Mouse (Mus musculus) neural tube, embryonic 11.5 days (tissue): ENCODE measurements around the gene Nedd4. TPM values are rescaled to one million over a fixed set of nuclear protein-coding genes. Genes with fewer than 3 reads are reported as not detected.

Source experiments
- ATAC-seq: fragments of 200-750 bp; cut with Nextera tagmentation; 2 replicates; pipeline ENCODE4 v1.8.0; 2017; ENCODE audit warnings: moderate number of reproducible peaks, mild to moderate bottlenecking, moderate TSS enrichment, moderate library complexity; ENCODE audit not compliant: insufficient read depth, low FRiP score, low TSS enrichment
- DNase-seq: peaks from one replicate; pipeline ENCODE4 v3.0.0-alpha.2; 2015; ENCODE audit warnings: low spot score
- H3K27ac ChIP-seq: fragments of 300-500 bp; sonication (generic); 2 replicates; pipeline ENCODE4 v1.5.1; 2014; ENCODE audit warnings: low read depth, mild to moderate bottlenecking, low read length
- H3K27me3 ChIP-seq: fragments of 300-500 bp; sonication (generic); 2 replicates; pipeline ENCODE4 v1.6.1; 2014; ENCODE audit warnings: mild to moderate bottlenecking, low read length, mixed read lengths; ENCODE audit not compliant: control insufficient read depth, insufficient read depth
- H3K36me3 ChIP-seq: fragments of 300-500 bp; sonication (generic); 2 replicates; pipeline ENCODE4 v1.6.1; 2014; ENCODE audit warnings: mild to moderate bottlenecking, low read length, moderate library complexity, mixed read lengths; ENCODE audit not compliant: control insufficient read depth, insufficient read depth
- H3K4me1 ChIP-seq: fragments of 300-500 bp; sonication (generic); 2 replicates; pipeline ENCODE4 v1.6.1; 2014; ENCODE audit warnings: low read length, mixed read lengths; ENCODE audit not compliant: control insufficient read depth, insufficient read depth
- H3K4me2 ChIP-seq: fragments of 300-500 bp; sonication (generic); 2 replicates; pipeline ENCODE4 v1.6.1; 2014; ENCODE audit warnings: low read depth, mild to moderate bottlenecking, moderate library complexity
- H3K4me3 ChIP-seq: fragments of 300-500 bp; sonication (generic); 2 replicates; pipeline ENCODE4 v1.5.1; 2014; ENCODE audit warnings: low read depth, low read length
- H3K9ac ChIP-seq: fragments of 300-500 bp; sonication (generic); 2 replicates; pipeline ENCODE4 v1.6.1; 2014; ENCODE audit warnings: mild to moderate bottlenecking, low read length
- H3K9me3 ChIP-seq: fragments of 300-500 bp; sonication (generic); 2 replicates; pipeline ENCODE4 v1.6.1; 2016; ENCODE audit warnings: low read length; ENCODE audit not compliant: control insufficient read depth
- WGBS: fragments of 180-500 bp; shearing (Covaris S2); extraction: QIAGEN DNeasy Blood & Tissue Kit; methylation state at CpG from one replicate; pipeline ENCODE4 v1.1.7; 2014; 5-methylcytosine and 5-hydroxymethylcytosine counted together
- polyA plus RNA-seq: library from polyadenylated mRNA; unstranded; fragments of >200 nt; fragmentation: Nextera tagmentation; extraction: Ambion mirVana; gene quantifications from 2 replicates; pipeline ENCODE4 v1.2.1, GENCODE M21; 2014

The Nedd4 gene
- polyA plus RNA-seq, 1 experiment from 2014 or later: 799 TPM

DNA sequence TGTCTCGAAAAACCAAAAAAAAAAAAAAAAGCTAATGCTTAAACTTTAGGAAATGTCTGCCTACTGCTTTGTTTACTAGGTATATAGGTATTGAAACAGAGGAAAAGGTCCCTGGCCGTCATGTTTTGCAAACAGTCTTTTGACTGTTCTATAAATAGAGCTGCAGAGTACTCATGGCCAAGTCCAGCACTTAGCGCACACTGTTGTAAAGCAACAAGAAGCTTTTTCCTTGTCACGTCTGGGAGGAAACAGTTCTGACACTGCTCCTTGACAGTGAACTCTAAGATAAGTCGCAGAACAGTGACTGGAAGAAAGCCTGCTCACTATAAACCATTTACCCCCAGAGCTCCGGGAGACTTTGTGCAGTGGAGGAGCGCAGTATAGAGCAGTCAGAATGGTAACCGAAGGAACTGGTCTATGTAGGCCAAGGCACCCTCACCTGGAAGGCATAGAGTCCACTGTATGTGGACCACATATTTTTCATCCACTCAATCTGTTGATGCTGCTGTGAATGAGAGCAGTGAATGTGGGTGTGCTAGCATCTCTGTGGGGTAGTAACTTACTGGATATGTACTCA, 19.6 kb downstream of the Nedd4 start:
- H3K4me3 ChIP-seq: no peak overlapping the region
- H3K4me2 ChIP-seq: no peak overlapping the region
- H3K27me3 ChIP-seq: no peaks in the 10 kb centered on the region
- 93% methylated on average over 8 of the region's 8 CpGs for WGBS
- DNase-seq: no peak
- H3K36me3 ChIP-seq: peaks cover 22% of the 10 kb centered on the region
- ATAC-seq: no peak
- H3K27ac ChIP-seq: no peak overlapping the region
- no peak overlapping the region for H3K9ac ChIP-seq
- no peaks in the 10 kb centered on the region for H3K9me3 ChIP-seq
- no peaks in the 10 kb centered on the region for H3K4me1 ChIP-seq

DNA sequence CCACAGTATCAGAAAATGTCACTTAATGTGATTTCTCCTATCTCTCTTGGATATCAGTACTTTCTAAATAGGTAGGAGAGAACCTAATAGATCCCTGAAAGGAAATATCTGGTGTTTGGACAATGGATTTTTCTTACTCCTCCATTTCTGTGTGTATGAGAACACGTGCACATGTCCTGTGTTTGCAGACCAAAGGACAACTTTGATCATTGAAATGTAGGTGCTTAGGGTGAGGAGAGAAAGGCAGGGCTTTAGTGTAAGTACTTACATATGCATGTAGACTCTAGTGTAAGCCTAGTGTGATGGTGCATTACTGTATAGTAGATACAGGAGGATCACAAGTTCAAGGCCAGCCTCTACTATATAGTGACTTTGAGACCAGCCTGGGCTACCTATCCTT, 21.1 kb downstream of the Nedd4 start:
- Histone ChIP-seq H3K9ac (no peak overlapping the region), H3K4me2 (no peak overlapping the region), H3K4me3 (no peak overlapping the region), H3K4me1 (no peaks in the 10 kb centered on the region), H3K27me3 (no peaks in the 10 kb centered on the region), H3K9me3 (no peaks in the 10 kb centered on the region), H3K36me3 (peaks cover 29% of the 10 kb centered on the region), H3K27ac (no peak overlapping the region)
- 95% methylated on average over 1 of the region's 1 CpGs for WGBS
- DNase-seq (no peak), ATAC-seq (no peak)

DNA sequence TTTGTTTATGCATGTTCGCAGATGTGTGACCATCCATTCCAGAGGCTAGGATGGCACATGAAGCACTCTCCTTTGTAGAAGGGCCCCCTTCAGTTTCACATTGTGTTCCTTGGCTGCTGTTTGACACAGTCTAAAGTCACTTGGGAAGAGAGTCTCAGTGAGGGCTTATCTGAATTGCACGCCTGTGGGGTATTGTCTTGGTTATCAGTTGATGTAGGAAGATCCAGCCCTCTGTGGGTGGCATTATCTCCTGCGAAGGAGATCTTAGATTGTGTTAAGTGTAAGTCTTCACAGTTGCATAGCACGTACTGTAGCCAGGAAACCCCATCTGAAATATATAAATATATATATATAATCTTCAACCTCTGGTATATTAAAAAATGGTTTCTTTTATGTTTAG, 23.1 kb downstream of the Nedd4 start:
- DNase-seq: no peak
- H3K36me3 ChIP-seq: peaks cover 33% of the 10 kb centered on the region

DNA sequence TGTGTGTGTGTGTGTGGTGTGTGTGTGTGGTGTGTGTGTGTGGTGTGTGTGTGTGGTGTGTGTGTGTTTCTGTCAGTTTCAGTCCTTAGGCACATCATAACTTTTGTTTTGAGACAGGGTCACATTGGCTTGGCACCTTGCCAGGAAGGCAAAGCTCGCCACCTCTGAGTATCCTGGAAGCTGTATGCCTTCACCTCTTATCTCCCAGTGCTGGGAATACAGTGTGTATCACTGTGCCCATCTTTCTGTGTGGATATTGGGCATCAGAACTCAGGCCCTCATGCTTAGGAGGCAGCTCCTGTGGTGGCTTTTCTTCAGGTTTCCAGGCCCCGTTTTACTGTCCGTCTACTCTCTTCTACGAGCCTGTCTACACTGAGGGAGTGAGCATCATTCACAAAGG, 24.4 kb downstream of the Nedd4 start:
- peaks cover 31% of the 10 kb centered on the region for H3K36me3 ChIP-seq

More for the DNA sequence above, 23.1 kb downstream of the Nedd4 start:
- no peak for ATAC-seq
- H3K9ac ChIP-seq: no peak overlapping the region
- H3K9me3 ChIP-seq: no peaks in the 10 kb centered on the region
- no peaks in the 10 kb centered on the region for H3K27me3 ChIP-seq
- no peak overlapping the region for H3K4me2 ChIP-seq
- 96% methylated on average over 4 of the region's 4 CpGs for WGBS
- H3K4me1 ChIP-seq: no peaks in the 10 kb centered on the region
- H3K27ac ChIP-seq: no peak overlapping the region
- no peak overlapping the region for H3K4me3 ChIP-seq

DNA sequence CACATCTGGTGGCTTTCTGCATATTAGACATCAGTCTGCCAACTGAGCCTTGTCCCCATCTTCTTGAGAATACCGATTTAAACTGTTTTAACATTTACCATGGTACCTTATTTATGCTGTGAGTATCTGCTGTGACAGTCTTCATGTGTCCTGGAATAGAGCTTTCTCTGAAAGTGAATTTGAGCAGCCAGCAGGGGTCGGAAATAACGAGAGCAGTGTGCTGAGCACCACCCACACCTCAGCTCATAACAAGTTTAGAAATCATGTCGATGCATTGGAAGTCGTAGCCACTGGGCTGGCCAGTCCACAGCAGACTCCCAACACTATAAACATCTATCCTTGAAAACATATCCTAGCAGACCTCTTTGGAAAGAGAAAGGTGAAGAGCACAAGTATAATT, 27.4 kb downstream of the Nedd4 start:
- Histone ChIP-seq H3K27me3 (no peaks in the 10 kb centered on the region), H3K9ac (no peak overlapping the region), H3K4me3 (no peak overlapping the region), H3K27ac (no peak overlapping the region), H3K9me3 (no peaks in the 10 kb centered on the region), H3K4me1 (no peaks in the 10 kb centered on the region), H3K36me3 (peaks cover 38% of the 10 kb centered on the region), H3K4me2 (no peak overlapping the region)
- no peak for ATAC-seq
- DNase-seq: no peak
- 89% methylated on average over 5 of the region's 5 CpGs for whole genome bisulfite sequencing

More for the DNA sequence above, 24.4 kb downstream of the Nedd4 start:
- WGBS: 93% methylated on average over 4 of the region's 4 CpGs
- no peaks in the 10 kb centered on the region for H3K9me3 ChIP-seq
- no peak for ATAC-seq
- no peak for DNase-seq
- no peak overlapping the region for H3K27ac ChIP-seq
- H3K4me3 ChIP-seq: no peak overlapping the region
- H3K9ac ChIP-seq: no peak overlapping the region
- no peak overlapping the region for H3K4me2 ChIP-seq
- no peaks in the 10 kb centered on the region for H3K27me3 ChIP-seq
- no peaks in the 10 kb centered on the region for H3K4me1 ChIP-seq

DNA sequence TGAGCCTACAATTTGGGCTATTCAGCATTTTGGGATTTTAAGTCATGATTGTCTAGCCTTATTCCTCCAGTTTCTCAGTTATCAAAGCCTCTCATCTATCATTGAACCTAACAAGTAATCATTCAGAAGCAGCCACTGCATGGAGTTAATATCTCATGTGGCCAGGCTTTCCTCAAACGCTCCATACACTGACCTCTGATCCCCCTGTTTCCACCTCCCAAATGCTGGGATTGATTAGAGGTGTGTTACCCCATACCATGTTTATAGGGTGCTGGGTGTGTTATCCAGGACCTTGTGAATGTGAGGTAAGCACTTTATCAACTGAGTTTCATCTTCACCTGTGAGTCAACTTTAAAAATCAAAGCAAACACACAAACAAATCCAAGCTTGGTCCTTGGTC, 28.7 kb downstream of the Nedd4 start:
- Histone ChIP-seq H3K36me3 (peaks cover 34% of the 10 kb centered on the region), H3K27me3 (no peaks in the 10 kb centered on the region), H3K9ac (no peak overlapping the region), H3K4me2 (no peak overlapping the region), H3K4me3 (no peak overlapping the region), H3K4me1 (no peaks in the 10 kb centered on the region), H3K9me3 (no peaks in the 10 kb centered on the region), H3K27ac (no peak overlapping the region)
- WGBS: 81% methylated on average over 1 of the region's 1 CpGs
- DNase-seq (no peak), ATAC-seq (no peak)

DNA sequence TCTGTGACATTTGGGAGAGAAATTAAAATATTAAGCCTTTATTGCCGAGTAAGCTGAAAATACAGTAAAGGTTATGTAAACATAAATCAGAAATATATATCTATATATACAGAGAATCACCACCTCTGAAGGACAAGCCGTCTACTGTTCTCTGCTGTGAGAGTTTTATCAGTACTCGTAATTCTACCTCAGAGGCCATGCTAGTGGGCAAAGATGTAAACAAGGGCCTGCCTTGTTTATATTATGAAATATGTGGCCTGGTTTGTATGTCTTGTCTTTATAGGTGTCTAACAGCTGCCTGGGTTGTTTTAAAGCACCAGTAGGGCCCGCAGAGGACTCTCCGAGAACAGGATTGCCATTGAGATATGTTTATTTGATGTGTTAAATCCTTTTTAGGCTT, 29.8 kb downstream of the Nedd4 start:
- DNase-seq (no peak), ATAC-seq (no peak)
- Histone ChIP-seq H3K36me3 (peaks cover 27% of the 10 kb centered on the region), H3K9me3 (no peaks in the 10 kb centered on the region), H3K4me3 (no peak overlapping the region), H3K4me2 (no peak overlapping the region), H3K27ac (no peak overlapping the region), H3K27me3 (no peaks in the 10 kb centered on the region), H3K9ac (no peak overlapping the region), H3K4me1 (no peaks in the 10 kb centered on the region)
- WGBS: 84% methylated on average over 5 of the region's 5 CpGs

DNA sequence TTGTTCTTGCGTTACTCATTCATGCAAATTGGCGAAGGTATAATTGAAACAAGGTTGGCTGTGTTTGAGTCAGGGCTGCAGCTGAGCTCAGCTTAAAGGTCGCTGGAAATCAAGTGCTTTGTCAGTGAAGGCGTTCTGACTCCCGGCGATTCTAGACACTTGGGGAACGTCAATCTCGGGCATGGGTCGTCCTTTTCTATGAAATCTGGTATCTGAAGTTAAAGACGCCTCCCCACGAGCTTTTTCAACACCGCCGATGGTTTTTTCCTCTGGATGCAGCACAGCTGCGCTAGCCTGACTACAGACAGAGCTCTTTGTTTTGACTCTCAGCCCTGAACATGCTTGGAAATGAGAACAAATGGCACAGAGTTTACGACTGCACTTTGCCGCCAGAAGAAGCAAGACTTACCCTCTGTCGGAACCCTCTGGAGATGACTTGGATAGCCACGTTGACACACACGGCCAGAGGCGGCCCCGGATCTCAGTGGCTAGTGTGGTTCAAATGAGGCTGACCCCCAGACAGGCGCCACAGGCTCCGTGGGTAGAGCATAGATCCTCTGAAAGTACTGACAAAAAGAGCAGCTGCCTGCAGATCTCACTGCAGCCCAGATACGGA, 31.0 kb downstream of the Nedd4 start:
- no peak for ATAC-seq
- no peak overlapping the region for H3K27ac ChIP-seq
- H3K9me3 ChIP-seq: no peaks in the 10 kb centered on the region
- no peak overlapping the region for H3K4me3 ChIP-seq
- peaks cover 26% of the 10 kb centered on the region for H3K36me3 ChIP-seq
- no peak overlapping the region for H3K9ac ChIP-seq
- H3K27me3 ChIP-seq: no peaks in the 10 kb centered on the region
- WGBS: 66% methylated on average over 24 of the region's 24 CpGs
- H3K4me1 ChIP-seq: no peaks in the 10 kb centered on the region
- no peak for DNase-seq
- no peak overlapping the region for H3K4me2 ChIP-seq

DNA sequence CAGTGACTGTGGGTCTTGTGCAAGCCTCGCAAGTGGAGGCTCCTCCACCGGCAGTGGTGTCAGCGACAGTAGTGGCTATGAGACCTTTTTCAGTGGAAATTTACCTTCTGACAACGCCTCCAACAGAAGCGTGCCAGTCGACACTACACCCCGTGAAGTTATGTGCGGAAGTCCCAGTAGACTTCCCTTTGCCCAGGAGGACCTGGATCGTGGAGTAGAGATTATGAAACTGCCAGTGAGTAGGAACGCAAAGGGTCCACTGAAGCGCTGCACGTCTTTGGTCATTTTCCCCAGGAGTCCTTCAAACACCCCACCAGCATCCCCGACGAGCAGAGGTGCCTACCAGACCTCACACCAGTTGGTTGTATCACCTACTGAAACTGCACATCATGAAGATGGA, 31.7 kb downstream of the Nedd4 start:
- Histone ChIP-seq H3K27ac (no peak overlapping the region), H3K9ac (no peak overlapping the region), H3K36me3 (peaks cover 27% of the 10 kb centered on the region), H3K27me3 (no peaks in the 10 kb centered on the region), H3K4me2 (no peak overlapping the region), H3K9me3 (no peaks in the 10 kb centered on the region), H3K4me1 (no peaks in the 10 kb centered on the region), H3K4me3 (no peak overlapping the region)
- no peak for DNase-seq
- WGBS: 89% methylated on average over 14 of the region's 14 CpGs
- no peak for ATAC-seq
